Mouse (Mus musculus) T-cell, adult 2 months (primary cell): ENCODE results near the gene Tctex1d2.

Experiments
- DNase-seq: peaks from one replicate; pipeline ENCODE4 v3.0.0; 2022; ENCODE audit warnings: low spot score

The Tctex1d2 gene

DNA sequence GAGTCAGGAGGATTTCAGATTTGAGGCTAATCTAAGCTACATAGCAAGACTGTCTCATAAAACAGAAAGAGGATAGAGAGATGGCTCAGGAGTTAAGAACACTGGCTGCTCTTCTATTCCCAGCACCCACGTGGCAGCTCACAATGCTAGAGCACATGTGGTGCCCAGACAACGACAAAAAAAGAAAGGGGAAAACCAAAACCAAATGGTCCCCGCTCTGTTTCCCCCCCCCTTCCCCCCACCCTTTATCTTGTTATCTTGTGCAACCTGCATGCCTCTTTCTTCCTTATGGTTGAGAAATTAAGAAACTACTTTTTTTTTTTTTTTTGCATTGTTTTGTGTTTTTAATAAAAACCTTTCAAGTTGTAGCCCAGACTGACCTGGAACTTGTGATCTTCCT, 49.0 kb downstream of the Tctex1d2 start:
- DNase-seq: no peak

DNA sequence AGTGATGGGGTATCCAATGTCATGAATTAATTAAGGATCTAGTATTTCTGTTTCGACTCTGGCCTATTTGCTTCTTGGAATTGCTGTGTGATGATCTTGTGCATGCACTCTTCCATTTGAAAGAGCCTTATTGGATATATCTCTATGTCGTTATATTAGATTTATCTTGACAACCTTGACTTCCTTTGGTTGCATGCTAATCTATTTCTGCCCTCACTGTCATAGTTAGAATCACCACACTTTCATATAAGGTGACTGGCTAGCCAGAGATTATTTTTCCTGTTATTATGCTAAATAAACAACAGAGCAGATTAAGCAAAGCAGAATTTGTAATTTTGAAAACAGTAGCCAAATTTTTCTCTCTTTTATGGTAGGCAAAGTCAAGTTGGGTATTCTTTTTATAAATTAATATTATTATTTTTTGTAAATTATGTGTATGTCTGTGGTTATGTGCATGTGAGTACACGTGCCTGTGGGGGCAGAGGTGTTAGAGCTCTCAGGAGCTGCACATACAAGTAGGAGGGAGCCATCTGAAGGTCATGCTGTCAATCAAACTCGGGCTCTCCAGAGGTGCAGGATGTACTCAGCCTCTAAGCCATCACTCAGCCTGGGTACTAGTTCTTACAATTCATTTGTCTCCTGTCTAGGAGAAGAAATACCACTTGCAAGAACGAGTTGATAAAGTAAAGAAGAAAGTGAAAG, 50.1 kb downstream of the Tctex1d2 start:
- no peak for DNase-seq

DNA sequence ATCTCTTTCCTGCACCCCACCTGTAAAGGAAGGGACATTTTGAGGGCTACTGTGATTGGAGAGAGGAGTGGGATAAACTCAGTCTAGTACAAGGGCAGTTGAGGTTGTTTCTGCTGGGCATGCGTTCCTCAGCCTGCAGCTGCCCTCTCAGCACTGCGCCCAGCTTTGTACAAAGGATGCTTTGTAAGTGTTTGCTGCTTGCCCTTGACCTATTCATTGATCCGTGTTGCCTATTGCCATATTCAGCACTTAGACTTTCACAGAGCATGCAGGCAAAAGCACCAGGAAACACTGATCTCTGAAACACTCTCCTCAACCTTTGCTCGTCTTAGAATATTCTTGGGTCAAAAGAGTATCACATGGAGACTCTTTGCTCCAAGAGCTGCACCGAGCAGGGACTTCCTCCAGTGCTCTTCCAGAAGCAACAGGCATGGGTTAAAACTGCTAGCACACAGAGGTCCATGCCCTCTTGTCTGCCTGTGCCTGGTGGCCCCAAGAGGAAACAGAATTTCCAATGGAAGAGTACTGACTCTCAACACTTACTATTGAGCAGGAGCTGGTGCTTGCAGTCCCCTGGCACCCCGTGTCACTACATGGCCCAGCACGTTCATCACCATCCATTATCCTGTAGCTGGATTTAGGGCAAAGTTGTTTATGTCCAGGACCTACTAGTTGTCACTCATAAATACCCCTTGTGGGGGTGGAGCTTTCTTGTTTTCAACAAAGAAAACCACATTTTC, 52.9 kb downstream of the Tctex1d2 start:
- DNase-seq: no peak

DNA sequence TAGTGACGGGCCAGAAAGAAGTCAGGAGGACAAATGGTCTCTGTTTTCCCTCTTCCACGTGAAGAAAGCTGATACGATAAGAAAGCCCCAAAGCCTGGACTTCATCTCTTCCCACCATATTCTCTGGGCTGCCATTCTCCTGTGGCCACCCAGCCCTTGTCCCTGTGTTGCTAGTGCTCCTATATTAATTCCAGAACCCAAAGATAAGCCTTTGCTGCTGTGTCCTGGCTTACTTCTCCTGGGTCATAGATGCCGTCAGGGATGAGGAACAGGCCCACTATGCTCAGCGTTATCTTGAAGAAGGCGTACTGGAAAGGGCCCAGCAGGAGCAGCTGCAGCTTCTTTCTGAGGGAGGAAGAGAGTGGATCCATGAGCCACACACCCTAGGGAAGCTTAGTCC, 57.8 kb downstream of the Tctex1d2 start:
- no peak for DNase-seq
